Mouse (Mus musculus) MEL (cell line): ENCODE data around the gene Preb.

Source experiments
- CTCF ChIP-seq, 3 experiments: IDR thresholded peaks in 2 of 3; conservative IDR thresholded peaks in 1 of 3; 2 replicates each; pipeline ENCODE4 v1.5.1; 2011 to 2012; ENCODE audit warnings: low read length in 3 of 3, low read depth in 2 of 3, mild to moderate bottlenecking in 2 of 3, improper control_type of control experiment in 1 of 3, inconsistent platforms in 1 of 3, mixed read lengths in 1 of 3, moderate library complexity in 1 of 3; ENCODE audit not compliant: control insufficient read depth in 1 of 3, insufficient read depth in 1 of 3, poor library complexity in 1 of 3, severe bottlenecking in 1 of 3
- MAX ChIP-seq: IDR thresholded peaks from 2 replicates; pipeline ENCODE4 v1.6.1; 2011; ENCODE audit warnings: low read length, improper control_type of control experiment
- MEF2A ChIP-seq: IDR thresholded peaks from 2 replicates; pipeline ENCODE4 v1.6.1; 2014; ENCODE audit warnings: low read depth, mild to moderate bottlenecking, inconsistent platforms, low read length, improper control_type of control experiment; ENCODE audit not compliant: poor library complexity, insufficient replicate concordance, severe bottlenecking; ENCODE audit errors: extremely low read depth
- NELFE ChIP-seq: IDR thresholded peaks from 2 replicates; pipeline ENCODE4 v1.6.1; 2011; ENCODE audit warnings: low read depth, low read length, improper control_type of control experiment
- POLR2A ChIP-seq, 2 experiments: IDR thresholded peaks; 2 replicates each; pipeline ENCODE4 v1.6.1; 2011 to 2012; ENCODE audit warnings: low read length in 2 of 2, mild to moderate bottlenecking in 2 of 2, control low read depth in 1 of 2, improper control_type of control experiment in 1 of 2, low read depth in 1 of 2, moderate library complexity in 1 of 2; ENCODE audit not compliant: control insufficient read depth in 1 of 2, insufficient read depth in 1 of 2, poor library complexity in 1 of 2
- SMC3 ChIP-seq: IDR thresholded peaks from 2 replicates; pipeline ENCODE4 v1.6.1; 2011; ENCODE audit warnings: low read depth, low read length, improper control_type of control experiment
- USF2 ChIP-seq, 2 experiments: IDR thresholded peaks; 2 replicates each; pipeline ENCODE4 v1.6.1; 2011 to 2012; ENCODE audit warnings: improper control_type of control experiment in 2 of 2, low read length in 2 of 2, borderline replicate concordance in 1 of 2, inconsistent platforms in 1 of 2, low read depth in 1 of 2, mild to moderate bottlenecking in 1 of 2; ENCODE audit not compliant: insufficient read depth in 1 of 2
- ZMIZ1 ChIP-seq: IDR thresholded peaks from 2 replicates; pipeline ENCODE4 v1.6.1; 2012; ENCODE audit warnings: low read depth, mild to moderate bottlenecking, inconsistent platforms, low read length, improper control_type of control experiment, moderate library complexity
- ZNF384 ChIP-seq: IDR thresholded peaks from 2 replicates; pipeline ENCODE4 v1.6.1; 2012; ENCODE audit warnings: low read depth, mild to moderate bottlenecking, inconsistent platforms, low read length, improper control_type of control experiment

- TF ChIP-seq CTCF (IDR thresholded peaks at IDR 0.05 in 2 of 3, conservative IDR thresholded peaks at IDR 0.05 in 1 of 3; ENCODE audit: control insufficient read depth in 1 of 3, insufficient read depth in 1 of 3, low read depth in 2 of 3, low read length in 3 of 3, poor library complexity in 1 of 3, severe bottlenecking in 1 of 3) (no peak), NELFE (no peak), MEF2A (no peak), SMC3 (no peak), POLR2A (IDR thresholded peaks at IDR 0.05; ENCODE audit: control insufficient read depth in 1 of 2, insufficient read depth in 1 of 2, low read depth in 1 of 2, low read length in 2 of 2, poor library complexity in 1 of 2) (no peak), MAX (no peak), ZNF384 (no peak), ZMIZ1 (no peak), USF2 (IDR thresholded peaks at IDR 0.05; ENCODE audit: borderline replicate concordance in 1 of 2, insufficient read depth in 1 of 2, low read depth in 1 of 2, low read length in 2 of 2) (no peak)
These were observed 34.9 kb downstream of the Preb start for GRCm38 (mm10) chr5:30925217-30925616.
